Mouse (Mus musculus) cortical plate, adult 2 months (tissue): ENCODE results near the gene Otud1.

Experiments
- CTCF ChIP-seq: fragments of 200-500 bp; IDR thresholded peaks from 2 replicates; pipeline ENCODE4 v1.5.1; 2011; ENCODE audit warnings: mild to moderate bottlenecking, control low read depth, low read length; ENCODE audit not compliant: insufficient read depth; ENCODE audit errors: extremely low read depth
- POLR2A ChIP-seq: fragments of 200-500 bp; IDR thresholded peaks from 2 replicates; pipeline ENCODE4 v1.6.1; 2011; ENCODE audit warnings: mild to moderate bottlenecking, low read length, control low read depth; ENCODE audit not compliant: insufficient read depth; ENCODE audit errors: extremely low read depth

DNA sequence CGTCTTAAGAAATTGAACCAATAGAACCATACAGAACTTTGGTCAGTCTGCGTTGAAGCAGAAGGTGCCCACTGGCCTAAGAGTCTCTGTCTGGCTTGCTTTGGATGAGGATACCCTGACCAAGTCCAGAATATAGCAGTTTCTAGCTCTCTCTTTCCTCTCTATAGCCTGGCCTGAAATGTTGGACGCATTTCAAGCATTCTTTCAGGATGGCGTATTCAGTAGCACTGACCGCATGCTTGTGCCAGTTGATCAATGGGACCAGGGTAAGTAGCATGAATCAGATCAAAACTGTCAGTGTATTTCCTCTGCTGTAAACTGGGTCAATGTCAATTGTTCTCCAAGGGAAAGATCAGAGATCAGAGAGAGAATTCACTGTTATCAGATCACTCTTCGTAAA is 6.6 kb downstream of the Otud1 start:
- no peak for TF ChIP-seq CTCF
- no peak for TF ChIP-seq POLR2A
